Mouse (Mus musculus): Measurements from ENCODE around the gene Disc1.

Disc1 gene

GRCm38 (mm10) chr8:125220608-125221007 is 166.6 kb downstream of the Disc1 start:
- no peak for DNase-seq (ENCODE audit: low spot score in 2 of 2)

GRCm38 (mm10) chr8:125221062-125221461 is 167.1 kb downstream of the Disc1 start:
- DNase-seq (ENCODE audit: low spot score in 2 of 2): no peak

GRCm38 (mm10) chr8:125223031-125223753 is 169.2 kb downstream of the Disc1 start:
- DNase-seq (ENCODE audit: low spot score in 2 of 2): no peak

GRCm38 (mm10) chr8:125224271-125224699 is 170.3 kb downstream of the Disc1 start:
- DNase-seq (ENCODE audit: low spot score in 2 of 2): no peak

- DNase-seq (ENCODE audit: low spot score in 2 of 2): no peak
Measured at GRCm38 (mm10) chr8:125225266-125225665, 171.3 kb downstream of the Disc1 start.

GRCm38 (mm10) chr8:125226989-125227624 is 173.1 kb downstream of the Disc1 start:
- DNase-seq (ENCODE audit: low spot score in 2 of 2): no peak

- DNase-seq (ENCODE audit: low spot score in 2 of 2): no peak
Measured at GRCm38 (mm10) chr8:125230526-125231131, 176.6 kb downstream of the Disc1 start.

- no peak for DNase-seq (ENCODE audit: low spot score in 2 of 2)
Measured at GRCm38 (mm10) chr8:125232724-125233123, 178.7 kb downstream of the Disc1 start.

GRCm38 (mm10) chr8:125235898-125236835 is 182.2 kb downstream of the Disc1 start:
- DNase-seq (ENCODE audit: low spot score in 2 of 2): no peak

GRCm38 (mm10) chr8:125240763-125241162 is 186.8 kb downstream of the Disc1 start:
- DNase-seq (ENCODE audit: low spot score in 2 of 2): no peak

- no peak for DNase-seq (ENCODE audit: low spot score in 2 of 2)
Measured at GRCm38 (mm10) chr8:125242382-125242781, 188.4 kb downstream of the Disc1 start.

- no peak for DNase-seq (ENCODE audit: low spot score in 2 of 2)
Measured at GRCm38 (mm10) chr8:125242921-125243320, 188.9 kb downstream of the Disc1 start.

- no peak for DNase-seq (ENCODE audit: low spot score in 2 of 2)
Measured at GRCm38 (mm10) chr8:125246737-125247292, 192.8 kb downstream of the Disc1 start.

- no peak for DNase-seq (ENCODE audit: low spot score in 2 of 2)
Measured at GRCm38 (mm10) chr8:125247349-125247748, 193.4 kb downstream of the Disc1 start.

GRCm38 (mm10) chr8:125252946-125253345 is 199.0 kb downstream of the Disc1 start:
- DNase-seq (ENCODE audit: low spot score in 2 of 2): no peak

GRCm38 (mm10) chr8:125253505-125254180 is 199.6 kb downstream of the Disc1 start:
- no peak for DNase-seq (ENCODE audit: low spot score in 2 of 2)

GRCm38 (mm10) chr8:125254188-125255005 is 200.4 kb downstream of the Disc1 start:
- DNase-seq (ENCODE audit: low spot score in 2 of 2): peak; percentile 90 to 91

- peak; percentile 25 to 35 for DNase-seq (ENCODE audit: low spot score in 2 of 2)
Measured at GRCm38 (mm10) chr8:125255006-125255685, 201.2 kb downstream of the Disc1 start.

- DNase-seq (ENCODE audit: low spot score in 2 of 2): no peak
Measured at GRCm38 (mm10) chr8:125257660-125258059, 203.7 kb downstream of the Disc1 start.
